In the genomic region with DNA sequence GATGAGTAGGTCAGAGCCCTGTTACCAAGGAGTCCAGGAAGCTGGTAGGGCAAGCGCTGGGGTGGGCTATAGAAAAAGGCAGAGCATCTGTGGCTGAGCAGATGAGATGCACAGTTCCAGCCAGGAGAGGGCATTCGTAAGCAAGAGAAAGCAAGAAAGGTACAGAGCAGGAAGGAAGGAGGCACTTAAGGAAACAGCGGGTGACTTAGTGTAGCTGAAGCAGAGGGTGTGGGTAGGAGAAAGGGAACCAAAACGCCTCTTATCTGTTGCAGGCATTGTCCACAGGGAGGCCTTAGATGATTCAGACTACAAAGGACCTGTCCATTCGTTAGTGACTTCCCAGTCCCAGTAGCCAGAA, we compare ENCODE assay signal across 8 mouse cellular contexts. TPM values are rescaled to one million over a fixed set of nuclear protein-coding genes. Genes with fewer than 3 reads are reported as not detected.
DNase-seq lines count a peak whose midpoint lies in the region; ATAC-seq lines count a peak whose summit lies in the region.

No protein-coding gene starts in this region.

- peak; percentile 69 for ATAC-seq in granulocyte monocyte progenitor cell, adult 5-6 weeks (replicated peaks; ENCODE audit: poor library complexity, severe bottlenecking)

- peak; percentile 39 to 59 for DNase-seq in heart, adult 18-20 months
- DNase-seq in heart, adult 8-10 months (ENCODE audit: low spot score) = no peak
- peak; percentile 57 for DNase-seq in c-Kit-positive CD71-negative TER-119-negative erythroid progenitor cells, embryonic 14.5 days (ENCODE audit: low read depth)
- DNase-seq in kidney, postnatal 10 days = peak; percentile 66
- peak; percentile 52 for DNase-seq in lung, postnatal 14 days
- DNase-seq in right cerebral cortex, adult 2 months (ENCODE audit: low spot score in 2 of 2) = peak; percentile 70 to 76
- DNase-seq in layer of hippocampus, postnatal 10 days (ENCODE audit: low spot score in 2 of 2) = no peak

RNA-seq across cellular contexts. Expression of a gene that starts 2.4 kb away (rescaled TPM):
- 10 to 100 TPM; 32.7 to 39.6 TPM for total RNA-seq in heart, adult 18-20 months (2021)
- total RNA-seq in heart, adult 8-10 months (2022) = 10 to 100 TPM; 34.4 to 36.3 (median 35.1) TPM
- 180 and 213 TPM in 2 replicates for total RNA-seq in granulocyte monocyte progenitor cell, adult 5-6 weeks (2014; fragmentation: Nextera tagmentation)
- total RNA-seq in granulocyte monocyte progenitor cell, adult 5-6 weeks (2017) = 150 and 235 TPM in 2 replicates
- 100 to 1,000 TPM; 109 to 114 TPM for total RNA-seq in layer of hippocampus, postnatal 10 days (2021)

RNA-seq across cellular contexts. Expression of a gene that starts 15.2 kb away (rescaled TPM):
- 10 to 100 TPM; 15.8 to 16.4 TPM for total RNA-seq in heart, adult 18-20 months (2021)
- 10 to 100 TPM; 15.0 to 19.6 (median 16.6) TPM for total RNA-seq in heart, adult 8-10 months (2022)
- total RNA-seq in granulocyte monocyte progenitor cell, adult 5-6 weeks (2014; fragmentation: Nextera tagmentation) = 11.7 and 14.5 TPM in 2 replicates
- total RNA-seq in granulocyte monocyte progenitor cell, adult 5-6 weeks (2017) = 5.7 and 10.9 TPM in 2 replicates
- 10 to 100 TPM; 25.3 to 25.7 TPM for total RNA-seq in layer of hippocampus, postnatal 10 days (2021)

RNA-seq across cellular contexts. Expression of a gene that starts 44.9 kb away (rescaled TPM):
- total RNA-seq in heart, adult 18-20 months (2021) = 1 to 10 TPM; 3.3 to 4.7 TPM
- total RNA-seq in heart, adult 8-10 months (2022) = 1 to 10 TPM; 5.1 to 5.6 (median 5.2) TPM
- total RNA-seq in granulocyte monocyte progenitor cell, adult 5-6 weeks (2014; fragmentation: Nextera tagmentation) = 0.45 TPM in 1 of 2 replicates, not detected in the other
- total RNA-seq in granulocyte monocyte progenitor cell, adult 5-6 weeks (2017) = not detected in 2 replicates
- total RNA-seq in layer of hippocampus, postnatal 10 days (2021) = under 1 TPM; 0.91 to 0.96 TPM

RNA-seq across cellular contexts. Expression of a gene that starts 48.8 kb away (rescaled TPM):
- total RNA-seq in heart, adult 18-20 months (2021) = not detected
- not detected for total RNA-seq in heart, adult 8-10 months (2022)
- not detected in 2 replicates for total RNA-seq in granulocyte monocyte progenitor cell, adult 5-6 weeks (2014; fragmentation: Nextera tagmentation)
- total RNA-seq in granulocyte monocyte progenitor cell, adult 5-6 weeks (2017) = not detected in 2 replicates
- total RNA-seq in layer of hippocampus, postnatal 10 days (2021) = not detected

Comparison
In these comparisons a context has a peak if more than half of its experiments do, and no peak if none do; other contexts are left out.
1. DNase-seq: peak in heart, adult 18-20 months (2 of 2), c-Kit-positive CD71-negative TER-119-negative erythroid progenitor cells, embryonic 14.5 days (single experiment), kidney, postnatal 10 days (single experiment), lung, postnatal 14 days (single experiment) and right cerebral cortex, adult 2 months (2 of 2); none in heart, adult 8-10 months (single experiment) and layer of hippocampus, postnatal 10 days (0 of 2).